Mouse (Mus musculus) left cerebral cortex, adult 9 months (tissue): Measurements from ENCODE around the gene Tmem239.

Experiments used
- DNase-seq, 2 experiments: peaks; one replicate each; pipeline ENCODE4 v3.0.0; 2022; ENCODE audit warnings: low spot score in 2 of 2

Tmem239 gene

GRCm38 (mm10) chr2:130451086-130451726, 44.9 kb downstream of the Tmem239 start:
- peak in 1 of 2 experiments; percentile 32 for DNase-seq

DNA sequence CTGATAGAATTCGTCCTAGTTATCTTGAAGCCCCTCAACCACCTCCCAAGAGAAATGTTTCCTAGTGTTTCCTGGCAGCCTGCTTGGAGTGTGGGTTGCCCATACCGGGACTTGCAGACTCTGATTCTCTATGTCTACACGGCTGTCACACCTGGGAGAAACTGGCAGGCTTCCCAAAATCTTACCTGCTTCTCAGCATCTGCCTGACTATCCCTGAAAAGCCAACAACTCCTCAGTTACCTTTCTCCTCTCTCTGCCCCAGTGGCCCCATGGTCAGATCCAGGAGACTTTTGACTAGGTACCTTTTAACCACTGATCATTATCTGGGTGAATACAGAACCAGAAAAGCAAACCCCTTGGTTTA, 45.4 kb downstream of the Tmem239 start:
- no peak for DNase-seq

- DNase-seq: no peak
These were observed 46.0 kb downstream of the Tmem239 start for GRCm38 (mm10) chr2:130452266-130452665.

DNA sequence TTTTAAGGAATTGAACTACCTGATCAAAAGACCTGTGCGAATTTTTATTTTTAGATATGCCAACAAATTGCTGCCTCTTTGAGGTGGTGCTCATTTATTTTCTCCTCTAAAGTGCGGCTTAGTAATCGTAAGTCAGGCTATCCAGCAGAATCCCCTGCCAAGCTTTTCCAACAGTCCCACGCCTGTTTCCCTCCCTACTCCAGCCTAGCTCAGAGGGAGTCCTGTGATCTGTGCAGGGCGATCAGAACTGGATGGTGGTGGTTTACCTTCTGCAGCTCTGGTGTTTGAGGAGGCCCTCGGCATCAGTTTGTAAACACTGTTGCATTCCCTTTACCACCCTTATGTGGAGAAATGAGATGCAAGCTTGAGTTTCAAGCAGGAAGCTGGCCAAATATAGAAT, 47.1 kb downstream of the Tmem239 start:
- DNase-seq: peak in 1 of 2 experiments; percentile 38

DNA sequence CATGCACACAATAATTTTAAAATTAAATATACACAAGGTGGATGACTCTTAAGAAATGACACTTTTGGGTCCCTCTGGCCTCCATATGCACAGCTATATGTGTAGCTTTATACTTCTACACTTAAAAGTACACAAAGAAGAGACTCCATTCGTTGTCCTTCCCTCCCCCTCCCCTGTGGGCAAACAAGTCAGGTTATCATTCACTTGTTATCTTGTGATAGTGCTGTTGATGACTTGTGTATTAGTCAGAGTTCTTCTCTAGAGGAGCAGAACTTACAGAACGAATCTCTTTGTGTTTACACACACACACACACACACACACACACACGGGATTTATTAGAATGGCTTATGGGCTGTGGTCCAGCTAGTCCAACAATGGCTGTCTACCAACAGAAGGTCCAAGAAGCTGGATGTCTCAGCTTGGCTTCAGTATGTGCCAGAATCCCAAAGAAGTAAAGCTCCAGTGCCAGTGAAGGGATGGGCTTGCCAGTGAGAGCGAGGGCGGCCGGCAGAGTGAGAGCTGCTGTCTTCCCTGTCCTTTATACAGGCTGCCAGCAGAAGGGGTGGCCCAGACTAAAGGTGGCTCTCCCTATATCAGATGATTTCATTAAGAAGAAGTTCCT, 48.6 kb downstream of the Tmem239 start:
- DNase-seq: peak in 1 of 2 experiments; percentile 42
